Mouse (Mus musculus) lung, postnatal 0 days (tissue): Measurements from ENCODE around the gene Plppr3.

Experiments used
- CTCF ChIP-seq: IDR thresholded peaks from 2 replicates; pipeline ENCODE4 v1.5.1; 2016; ENCODE audit warnings: antibody characterized with exemption, mild to moderate bottlenecking
- EP300 ChIP-seq: IDR thresholded peaks from 2 replicates; pipeline ENCODE4 v1.6.1; 2016; ENCODE audit warnings: antibody characterized with exemption, mild to moderate bottlenecking, control low read depth

- TF ChIP-seq CTCF (no peak), EP300 (no peak)
Observed at GRCm38 (mm10) chr10:79871845-79872244, 2.6 kb downstream of the Plppr3 start.
